Mouse (Mus musculus) heart, adult 2 months (tissue): ENCODE data around the gene Fxr2. TPM values are rescaled to one million over a fixed set of nuclear protein-coding genes. Genes with fewer than 3 reads are reported as not detected.

Source experiments
- DNase-seq, 2 experiments: peaks; one replicate each; pipeline ENCODE4 v3.0.0; 2021
- H3K27ac ChIP-seq: fragments of 200-600 bp; 2 replicates; pipeline ENCODE4 v1.8.1; 2022
- H3K27me3 ChIP-seq: fragments of 200-500 bp; 2 replicates; pipeline ENCODE4 v1.6.1; 2012; ENCODE audit warnings: mild to moderate bottlenecking, low read length, inconsistent platforms, mixed read lengths; ENCODE audit not compliant: control insufficient read depth, insufficient read depth
- H3K36me3 ChIP-seq: fragments of 200-500 bp; 2 replicates; pipeline ENCODE4 v1.6.1; 2012; ENCODE audit warnings: low read length, inconsistent platforms; ENCODE audit not compliant: control insufficient read depth, insufficient read depth
- H3K4me1 ChIP-seq: fragments of 200-500 bp; 2 replicates; pipeline ENCODE4 v1.6.1; 2011; ENCODE audit warnings: low read length; ENCODE audit not compliant: control insufficient read depth, insufficient read depth
- H3K4me3 ChIP-seq: fragments of 200-600 bp; 2 replicates; pipeline ENCODE4 v1.8.1; 2022
- H3K79me2 ChIP-seq: fragments of 200-500 bp; replicated peaks from 2 replicates; pipeline ENCODE4 v1.6.1; 2012; ENCODE audit warnings: mild to moderate bottlenecking, inconsistent platforms, low read length, moderate library complexity, mixed read lengths; ENCODE audit not compliant: control insufficient read depth, insufficient read depth
- H3K9ac ChIP-seq: fragments of 200-500 bp; 2 replicates; pipeline ENCODE4 v1.6.1; 2012; ENCODE audit warnings: low read depth, mild to moderate bottlenecking, control low read depth, inconsistent platforms, low read length, mixed read lengths
- CTCF ChIP-seq: fragments of 200-600 bp; IDR thresholded peaks from 2 replicates; pipeline ENCODE4 v1.8.1; 2022; ENCODE audit warnings: antibody characterized with exemption, mild to moderate bottlenecking, moderate library complexity
- EP300 ChIP-seq: fragments of 200-500 bp; IDR thresholded peaks from 2 replicates; pipeline ENCODE4 v1.6.1; 2011; ENCODE audit warnings: low read depth, low read length, control low read depth; ENCODE audit not compliant: insufficient read depth
- POLR2A ChIP-seq: fragments of 200-500 bp; IDR thresholded peaks from 2 replicates; pipeline ENCODE4 v1.6.1; 2011; ENCODE audit warnings: mild to moderate bottlenecking, low read depth, low read length, control low read depth; ENCODE audit not compliant: insufficient read depth
- WGBS: fragments of 180-500 bp; shearing (Covaris S2); methylation state at CpG from one replicate; pipeline ENCODE4 v1.1.7; 2018; 5-methylcytosine and 5-hydroxymethylcytosine counted together
- intact Hi-C: fragments of 180-260 bp; cut with DNase I; formaldehyde crosslinking; loops from one replicate; pipeline ENCODE4 v1.15.1; 2025
- polyA plus RNA-seq: library from polyadenylated mRNA; depleted of rRNA; stranded (reverse); fragments of >200 nt; gene quantifications from 2 replicates; pipeline ENCODE4 v1.2.3, GENCODE M21; 2012
- total RNA-seq, 2 experiments: library from RNA; stranded (reverse); gene quantifications; 2 replicates each; pipeline ENCODE4 v1.2.3; 2021

The Fxr2 gene
- total and polyA plus RNA-seq, 3 experiments = 61.2 to 103 (median 86.0) TPM

GRCm38 (mm10) chr11:69692196-69692811 lies 59.5 kb downstream of the Fxr2 start:
- H3K27me3 ChIP-seq = no peaks in the 10 kb centered on the region
- H3K4me3 ChIP-seq = no peak overlapping the region
- WGBS = 71% methylated on average over 9 of the region's 9 CpGs
- H3K36me3 ChIP-seq = no peaks in the 10 kb centered on the region
- intact Hi-C loops = no loop called here
- H3K9ac ChIP-seq = no peak overlapping the region
- peak in 1 of 2 experiments; percentile 52 for DNase-seq
- no peak overlapping the region for H3K27ac ChIP-seq
- H3K79me2 ChIP-seq = no peaks in the 10 kb centered on the region
- TF ChIP-seq POLR2A = 0 out of 2 replicates have a peak, but pooled peaks have one; percentile 16
- TF ChIP-seq CTCF = no peak
- H3K4me1 ChIP-seq = peaks cover 9% of the 10 kb centered on the region

- intact Hi-C loops = no loop called here
- peaks cover 9% of the 10 kb centered on the region for H3K4me1 ChIP-seq
- no peak overlapping the region for H3K9ac ChIP-seq
- H3K36me3 ChIP-seq = no peaks in the 10 kb centered on the region
- WGBS = 77% methylated on average over 6 of the region's 6 CpGs
- 0 out of 2 replicates have a peak overlapping the region, but pooled peaks have one; percentile 20 for H3K27ac ChIP-seq
- no peaks in the 10 kb centered on the region for H3K27me3 ChIP-seq
- DNase-seq = no peak
- H3K79me2 ChIP-seq = no peaks in the 10 kb centered on the region
- TF ChIP-seq EP300 (no peak), CTCF (no peak), POLR2A (no peak)
- H3K4me3 ChIP-seq = no peak overlapping the region
Observed at GRCm38 (mm10) chr11:69692863-69693262, 60.1 kb downstream of the Fxr2 start.

- H3K9ac ChIP-seq = no peak overlapping the region
- peaks cover 9% of the 10 kb centered on the region for H3K4me1 ChIP-seq
- no peak for TF ChIP-seq POLR2A
- no peak for TF ChIP-seq EP300
- no peak for TF ChIP-seq CTCF
- no peaks in the 10 kb centered on the region for H3K27me3 ChIP-seq
- no peaks in the 10 kb centered on the region for H3K36me3 ChIP-seq
- intact Hi-C loops = no loop called here
- no peak for DNase-seq
- 41% methylated on average over 11 of the region's 11 CpGs for WGBS
- H3K79me2 ChIP-seq = no peaks in the 10 kb centered on the region
- peak overlapping the region; percentile 23; the same call in 1 of the 2 replicates for H3K27ac ChIP-seq
- H3K4me3 ChIP-seq = no peak overlapping the region
Observed at GRCm38 (mm10) chr11:69693421-69693965, 60.7 kb downstream of the Fxr2 start.

- H3K4me3 ChIP-seq = peak overlapping the region; percentile 72
- H3K27me3 ChIP-seq = no peaks in the 10 kb centered on the region
- H3K79me2 ChIP-seq = no peaks in the 10 kb centered on the region
- DNase-seq = no peak
- peak overlapping the region; percentile 88 for H3K9ac ChIP-seq
- peak overlapping the region; percentile 95 for H3K27ac ChIP-seq
- peaks cover 7% of the 10 kb centered on the region for H3K4me1 ChIP-seq
- TF ChIP-seq EP300 (no peak), POLR2A (no peak), CTCF (no peak)
- intact Hi-C loops = no loop called here
- no peaks in the 10 kb centered on the region for H3K36me3 ChIP-seq
- 27% methylated on average over 6 of the region's 6 CpGs for WGBS
Observed at GRCm38 (mm10) chr11:69695046-69695360, 62.2 kb downstream of the Fxr2 start.

GRCm38 (mm10) chr11:69695361-69696181 lies 62.8 kb downstream of the Fxr2 start, which contains the start of the genes Tnfsf12 and Tnfsfm13:
TSS of gene Tnfsf12 (minus strand) at chr11:69695849.
TSS of gene Tnfsfm13 (minus strand) at chr11:69696098.
- peak within 1 kb of the TSS; percentile 72 for H3K4me3 ChIP-seq
- no peaks in the 10 kb centered on the region for H3K27me3 ChIP-seq
- no peaks in the 10 kb centered on the region for H3K36me3 ChIP-seq
- 5% methylated on average over 40 of the region's 41 CpGs for WGBS
- H3K9ac ChIP-seq = peak within 1 kb of the TSS; percentile 88
- peaks cover 7% of the 10 kb centered on the region for H3K4me1 ChIP-seq
- intact Hi-C loops = no loop called here
- H3K27ac ChIP-seq = peak within 1 kb of the TSS; percentile 95
- H3K79me2 ChIP-seq = no peaks in the 10 kb centered on the region
- DNase-seq = peak; percentile 90
- TF ChIP-seq EP300 = 0 out of 2 replicates have a peak, but pooled peaks have one; percentile 51
- peak; percentile 56 for TF ChIP-seq CTCF
- TF ChIP-seq POLR2A = peak; percentile 89

- Histone ChIP-seq H3K27ac (no peak overlapping the region), H3K79me2 (no peaks in the 10 kb centered on the region), H3K36me3 (no peaks in the 10 kb centered on the region), H3K9ac (no peak overlapping the region), H3K4me1 (peaks cover 7% of the 10 kb centered on the region), H3K4me3 (no peak overlapping the region), H3K27me3 (no peaks in the 10 kb centered on the region)
- TF ChIP-seq EP300 (no peak), CTCF (no peak), POLR2A (no peak)
- WGBS = 76% methylated on average over 3 of the region's 3 CpGs
- intact Hi-C loops = no loop called here
- DNase-seq = no peak
Observed at GRCm38 (mm10) chr11:69697396-69697795, 64.6 kb downstream of the Fxr2 start.
